Mouse (Mus musculus) midbrain, embryonic 16.5 days (tissue): ENCODE measurements at regions not wholly inside any gene's neighbourhood (a gene's known extent, or its start where the extent isn't known, plus 50 kb on each side); places are given as distances from the start of the nearest gene placed in this dataset.
A peak's percentile ranks its signal among the peaks of the same experiment; 100 is the strongest.

Source experiments
- ATAC-seq: fragments of 200-750 bp; cut with Nextera tagmentation; 2 replicates; pipeline ENCODE4 v1.8.0; 2017; ENCODE audit warnings: moderate TSS enrichment
- H3K27ac ChIP-seq: fragments of 300-500 bp; sonication (generic); 2 replicates; pipeline ENCODE4 v1.5.1; 2014; ENCODE audit warnings: mild to moderate bottlenecking, low read length, mixed read lengths
- H3K27me3 ChIP-seq: fragments of 300-500 bp; sonication (generic); 2 replicates; pipeline ENCODE4 v1.6.1; 2014; ENCODE audit warnings: low read depth, low read length, mixed read lengths; ENCODE audit not compliant: control insufficient read depth, insufficient read depth
- H3K36me3 ChIP-seq: fragments of 300-500 bp; sonication (generic); 2 replicates; pipeline ENCODE4 v1.6.1; 2014; ENCODE audit warnings: mild to moderate bottlenecking, low read length, moderate library complexity, mixed read lengths; ENCODE audit not compliant: control insufficient read depth, insufficient read depth
- H3K4me1 ChIP-seq: fragments of 300-500 bp; sonication (generic); 2 replicates; pipeline ENCODE4 v1.6.1; 2014; ENCODE audit warnings: mild to moderate bottlenecking, low read length, mixed read lengths; ENCODE audit not compliant: control insufficient read depth, insufficient read depth
- H3K4me2 ChIP-seq: fragments of 300-500 bp; sonication (generic); 2 replicates; pipeline ENCODE4 v1.6.1; 2014; ENCODE audit warnings: mild to moderate bottlenecking, low read length, mixed read lengths
- H3K4me3 ChIP-seq: fragments of 300-500 bp; sonication (generic); 2 replicates; pipeline ENCODE4 v1.5.1; 2014; ENCODE audit warnings: low read depth, mild to moderate bottlenecking, low read length, moderate library complexity, mixed read lengths
- H3K9ac ChIP-seq: fragments of 300-500 bp; sonication (generic); 2 replicates; pipeline ENCODE4 v1.6.1; 2014; ENCODE audit warnings: low read depth, low read length, mixed read lengths
- H3K9me3 ChIP-seq: fragments of 300-500 bp; sonication (generic); replicated peaks from 2 replicates; pipeline ENCODE4 v1.6.1; 2014; ENCODE audit warnings: mild to moderate bottlenecking, low read length, mixed read lengths; ENCODE audit not compliant: control insufficient read depth, poor library complexity, severe bottlenecking
- WGBS: fragments of 180-500 bp; shearing (Covaris S2); extraction: QIAGEN DNeasy Blood & Tissue Kit; methylation state at CpG from one replicate; pipeline ENCODE4 v1.1.7; 2014; 5-methylcytosine and 5-hydroxymethylcytosine counted together

DNA sequence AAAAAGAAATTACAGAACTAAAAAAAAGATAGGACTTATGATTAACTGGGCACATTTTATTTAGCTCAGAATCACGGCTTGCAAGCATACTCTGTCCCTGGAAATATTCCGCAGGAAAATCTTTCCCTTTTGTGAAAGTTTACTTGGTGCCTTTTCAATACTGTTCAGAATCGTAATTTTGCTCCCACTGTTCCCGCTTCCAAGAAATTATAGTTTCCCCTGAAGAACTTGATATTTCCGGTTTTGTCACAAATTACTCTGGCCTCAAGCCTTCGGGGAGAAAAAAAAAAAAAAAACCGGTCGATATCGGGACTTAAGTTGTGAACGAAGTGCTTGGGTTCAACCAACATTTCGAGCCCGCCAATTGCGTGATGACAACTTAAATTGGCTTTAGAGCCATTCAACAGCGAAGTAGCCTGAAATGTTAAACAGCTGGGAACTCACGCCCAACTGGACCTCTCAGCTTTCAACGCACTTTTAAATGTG is 84.4 kb upstream of the Commd3 start:
- Histone ChIP-seq H3K36me3 (no peaks in the 10 kb centered on the region), H3K9me3 (no peaks in the 10 kb centered on the region), H3K4me2 (peak overlapping the region; percentile 75), H3K27ac (peak overlapping the region; percentile 62; the same call in 1 of the 2 replicates), H3K27me3 (no peaks in the 10 kb centered on the region), H3K9ac (peak overlapping the region; percentile 67), H3K4me3 (peak overlapping the region; percentile 65), H3K4me1 (peaks cover 7% of the 10 kb centered on the region; the same call in 1 of the 2 replicates)
- WGBS, result under 1% methylated on average over 16 of the region's 16 CpGs
- peak; percentile 26; the same call in 1 of the 2 replicates for ATAC-seq

- H3K9me3 ChIP-seq, result no peaks in the 10 kb centered on the region
- H3K4me3 ChIP-seq, result peak overlapping the region; percentile 65
- WGBS, result under 1% methylated on average over 31 of the region's 31 CpGs
- H3K36me3 ChIP-seq, result no peaks in the 10 kb centered on the region
- peak overlapping the region; percentile 62 for H3K27ac ChIP-seq
- no peaks in the 10 kb centered on the region for H3K27me3 ChIP-seq
- H3K9ac ChIP-seq, result peak overlapping the region; percentile 67
- peak; percentile 93 for ATAC-seq
- peak overlapping the region; percentile 75 for H3K4me2 ChIP-seq
- H3K4me1 ChIP-seq, result peaks cover 7% of the 10 kb centered on the region; the same call in 1 of the 2 replicates
Observed at GRCm38 (mm10) chr2:18586925-18587724, 85.1 kb upstream of the Commd3 start.

- H3K4me3 ChIP-seq, result no peak overlapping the region
- H3K36me3 ChIP-seq, result no peaks in the 10 kb centered on the region
- H3K9me3 ChIP-seq, result no peaks in the 10 kb centered on the region
- no peak for ATAC-seq
- no peak overlapping the region for H3K9ac ChIP-seq
- peaks cover 7% of the 10 kb centered on the region; the same call in 1 of the 2 replicates for H3K4me1 ChIP-seq
- WGBS, result 39% methylated on average over 9 of the region's 9 CpGs
- no peak overlapping the region for H3K4me2 ChIP-seq
- H3K27ac ChIP-seq, result no peak overlapping the region
- no peaks in the 10 kb centered on the region for H3K27me3 ChIP-seq
Observed at GRCm38 (mm10) chr2:18585564-18586336, 86.4 kb upstream of the Commd3 start.

DNA sequence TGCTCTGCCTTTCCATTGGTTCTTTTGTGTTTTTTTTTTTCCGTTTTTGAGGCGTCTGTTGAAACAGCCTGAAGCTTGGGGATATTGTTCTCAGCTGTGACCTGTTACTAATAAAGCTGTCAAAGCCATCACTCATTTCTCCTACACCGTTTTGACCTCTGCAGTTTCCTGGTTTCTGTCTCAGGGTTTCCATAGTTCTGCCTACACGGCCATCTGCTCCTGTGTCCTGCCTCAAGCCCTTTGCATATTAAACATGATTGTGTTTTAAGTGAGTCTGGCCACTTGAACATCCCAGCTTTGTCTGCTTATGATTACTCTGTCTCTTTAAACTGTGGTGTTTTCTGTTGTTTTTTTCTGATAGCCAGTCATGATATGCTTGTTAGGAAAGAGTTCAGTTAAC is 114.1 kb upstream of the Commd3 start:
- ATAC-seq, result no peak

DNA sequence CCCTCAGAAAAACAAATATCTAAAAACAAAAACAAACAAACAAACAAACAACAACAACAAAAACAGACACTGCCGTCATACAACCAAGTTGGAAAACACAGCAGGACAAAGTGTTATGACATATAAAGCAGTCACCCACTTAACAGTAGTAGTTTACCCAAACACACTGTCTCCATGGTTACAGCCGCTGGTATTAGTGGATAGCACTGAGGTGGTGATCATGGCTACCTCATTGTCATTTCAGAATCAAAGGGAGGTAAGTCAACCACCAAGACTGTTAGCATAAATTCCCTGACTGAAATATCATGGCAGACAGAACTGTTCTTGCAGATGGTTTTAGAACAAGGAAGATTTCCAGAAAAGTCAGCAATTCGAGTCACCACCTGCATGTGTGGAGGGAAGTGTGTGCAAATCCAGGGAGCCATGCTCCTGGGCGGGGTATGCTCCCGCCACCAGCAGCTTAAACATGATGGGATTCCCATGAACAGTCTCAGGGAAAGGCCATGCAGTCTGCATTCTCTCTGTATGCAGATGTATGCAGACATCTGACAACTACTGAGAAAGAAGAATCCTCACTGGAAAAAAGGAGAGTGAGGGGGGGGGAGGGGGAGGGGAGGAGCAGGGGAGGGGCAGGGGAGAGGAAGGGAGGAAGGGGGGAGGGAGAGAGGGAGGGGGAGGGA is 124.1 kb upstream of the Commd3 start:
- H3K27me3 ChIP-seq, result no peaks in the 10 kb centered on the region
- H3K4me1 ChIP-seq, result no peaks in the 10 kb centered on the region
- no peak overlapping the region for H3K9ac ChIP-seq
- H3K9me3 ChIP-seq, result no peaks in the 10 kb centered on the region
- H3K4me2 ChIP-seq, result no peak overlapping the region
- no peak overlapping the region for H3K27ac ChIP-seq
- ATAC-seq, result 0 out of 2 replicates have a peak, but pooled peaks have one; percentile 54
- H3K4me3 ChIP-seq, result no peak overlapping the region
- WGBS, result 55% methylated on average over 5 of the region's 5 CpGs
- H3K36me3 ChIP-seq, result no peaks in the 10 kb centered on the region

More for the DNA sequence above, 114.1 kb upstream of the Commd3 start:
- Histone ChIP-seq H3K4me2 (no peak overlapping the region), H3K36me3 (no peaks in the 10 kb centered on the region), H3K4me3 (no peak overlapping the region), H3K9ac (no peak overlapping the region), H3K27me3 (no peaks in the 10 kb centered on the region), H3K27ac (no peak overlapping the region), H3K9me3 (no peaks in the 10 kb centered on the region), H3K4me1 (no peaks in the 10 kb centered on the region)
- 33% methylated on average over 4 of the region's 4 CpGs for WGBS

- Histone ChIP-seq H3K27me3 (no peaks in the 10 kb centered on the region), H3K4me1 (no peaks in the 10 kb centered on the region), H3K4me3 (no peak overlapping the region), H3K9ac (no peak overlapping the region), H3K4me2 (no peak overlapping the region), H3K27ac (no peak overlapping the region), H3K36me3 (no peaks in the 10 kb centered on the region), H3K9me3 (no peaks in the 10 kb centered on the region)
- WGBS, result 91% methylated on average over 7 of the region's 7 CpGs
- ATAC-seq, result no peak
Observed at GRCm38 (mm10) chr2:18524387-18524786, 131.8 kb upstream of the Dnajc1 start.

DNA sequence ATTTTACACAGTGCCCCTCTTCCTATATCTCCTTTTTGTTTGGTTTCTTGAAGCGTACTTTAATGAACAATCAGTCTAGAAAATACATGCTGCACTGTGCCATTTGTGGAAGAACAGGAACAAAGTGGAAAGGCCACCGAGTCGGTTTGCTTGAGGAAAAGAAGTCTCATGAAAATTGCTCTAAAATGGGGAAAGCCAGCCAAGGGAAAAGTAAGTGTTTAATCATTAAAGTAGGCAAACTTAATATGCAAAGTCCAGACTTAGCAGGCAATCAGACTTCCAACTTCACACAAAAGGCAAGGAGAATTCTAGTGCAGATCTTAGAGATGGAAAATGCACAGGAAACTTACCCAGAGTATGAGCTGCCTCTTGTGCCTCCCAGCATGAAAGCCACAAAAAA is 131.3 kb upstream of the Dnajc1 start:
- no peak for ATAC-seq
- WGBS, result 64% methylated on average over 3 of the region's 3 CpGs
- Histone ChIP-seq H3K36me3 (no peaks in the 10 kb centered on the region), H3K4me2 (no peak overlapping the region), H3K4me3 (no peak overlapping the region), H3K9me3 (no peaks in the 10 kb centered on the region), H3K27me3 (no peaks in the 10 kb centered on the region), H3K4me1 (no peaks in the 10 kb centered on the region), H3K9ac (no peak overlapping the region), H3K27ac (no peak overlapping the region)

DNA sequence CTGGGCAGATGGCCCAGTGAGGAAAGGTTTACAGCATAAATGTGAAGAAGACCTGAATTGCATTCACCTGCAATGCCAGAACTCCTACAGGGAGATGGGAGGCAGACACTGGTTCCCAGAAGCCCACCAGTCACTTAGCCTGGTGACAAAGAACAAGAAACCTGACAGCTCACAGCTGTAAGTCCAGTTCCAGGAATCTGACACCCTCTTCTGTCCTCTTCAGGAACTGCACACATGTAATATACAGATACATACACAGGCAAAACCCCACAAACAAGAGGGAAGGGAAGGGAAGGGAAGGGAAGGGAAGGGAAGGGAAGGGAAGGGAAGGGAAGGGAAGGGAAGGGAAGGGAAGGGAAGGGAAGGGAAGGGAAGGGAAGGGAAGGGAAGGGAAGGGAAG is 120.8 kb upstream of the Dnajc1 start:
- Histone ChIP-seq H3K27ac (no peak overlapping the region), H3K27me3 (no peaks in the 10 kb centered on the region), H3K4me1 (no peaks in the 10 kb centered on the region), H3K4me3 (no peak overlapping the region), H3K4me2 (no peak overlapping the region), H3K9me3 (0 out of 2 replicates have a peak, but pooled peaks cover 3% of the 10 kb centered on the region), H3K36me3 (no peaks in the 10 kb centered on the region), H3K9ac (no peak overlapping the region)
- ATAC-seq, result no peak
